Mouse (Mus musculus): ENCODE measurements around the gene Trpm6.
A peak's percentile ranks its signal among the peaks of the same experiment; 100 is the strongest.

Gene Trpm6

DNA sequence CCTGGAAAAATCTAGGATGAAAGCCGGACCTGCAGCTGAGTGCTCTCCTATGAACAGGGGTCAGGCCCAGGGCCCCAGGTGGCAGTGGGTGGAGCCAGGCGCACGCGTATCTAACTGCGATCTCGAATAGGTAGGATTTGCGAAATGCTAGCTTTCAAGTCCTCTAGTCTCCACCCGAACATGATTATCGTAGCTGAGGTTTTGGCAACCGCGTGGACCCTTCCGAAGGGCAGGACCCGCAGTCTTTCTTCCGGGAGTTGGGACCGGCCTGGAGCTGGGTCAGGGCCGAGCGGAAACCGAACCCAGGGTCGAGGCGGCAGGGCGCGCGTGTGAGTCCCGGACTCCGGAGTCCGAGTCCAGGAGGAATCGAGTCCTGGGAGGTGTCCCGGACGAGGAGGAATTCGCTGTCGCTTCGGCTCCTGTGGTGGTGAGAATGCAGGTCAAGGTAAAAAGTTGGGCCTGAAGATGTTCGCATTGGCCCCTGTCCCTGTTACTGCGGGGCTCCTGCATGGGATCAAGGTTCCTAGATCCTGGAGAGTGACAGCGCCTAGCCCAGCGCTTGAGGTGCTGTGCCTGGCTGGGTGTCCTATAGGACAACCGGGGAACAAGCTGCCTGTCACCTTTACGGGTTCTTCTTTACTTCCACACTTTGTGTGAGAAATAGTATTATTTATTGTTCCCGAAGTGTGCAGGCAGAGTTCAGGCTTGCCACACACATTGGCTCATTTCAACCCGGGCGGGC lies at the start of gene Trpm6:
Gene Trpm6 (plus strand): TSS at position 386 of the 742 bp plus-strand sequence.
- peak; percentile 43 for DNase-seq

- DNase-seq: no peak
Observed at GRCm38 (mm10) chr19:18708101-18708500, 41.7 kb upstream of the Trpm6 start.

DNA sequence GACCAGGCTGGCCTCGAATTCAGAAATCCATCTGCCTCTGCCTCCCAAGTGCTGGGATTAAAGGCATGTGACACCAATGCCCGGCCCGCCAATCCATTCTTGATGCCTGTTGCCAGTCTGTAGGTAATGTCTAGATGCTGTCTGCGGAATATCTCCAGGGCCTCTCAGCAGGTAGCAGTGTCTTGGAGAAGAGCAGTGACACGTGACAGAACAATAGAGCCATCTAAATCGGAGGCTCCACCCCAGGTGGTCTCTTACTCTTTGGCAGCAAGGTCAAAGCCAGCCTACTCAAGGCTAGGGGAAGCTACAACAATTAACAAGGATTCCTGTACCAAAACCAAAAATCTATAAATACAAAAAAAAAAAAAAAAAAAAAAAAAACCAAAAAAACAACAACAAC lies 38.9 kb upstream of the Trpm6 start:
- no peak for DNase-seq

DNA sequence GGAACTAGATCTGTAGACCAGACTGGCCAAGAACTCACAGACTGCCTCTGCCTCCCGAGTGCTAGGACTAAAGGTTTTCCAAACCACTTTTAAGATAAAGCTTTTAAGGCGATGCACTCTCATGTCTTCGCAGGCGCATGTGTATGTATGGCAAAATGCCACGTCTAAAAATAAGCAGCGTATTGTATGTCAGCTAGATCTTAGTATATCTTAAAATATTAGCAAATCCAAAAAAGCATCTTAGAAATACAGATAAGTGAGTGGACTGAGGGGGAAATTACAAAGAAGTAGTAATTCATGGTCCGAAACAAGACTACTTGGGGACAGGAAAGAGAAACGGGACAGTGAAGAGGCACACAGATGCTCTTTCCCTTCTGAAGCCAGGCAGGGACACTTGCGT lies 38.2 kb upstream of the Trpm6 start:
- no peak for DNase-seq

- DNase-seq: no peak
Observed at GRCm38 (mm10) chr19:18712153-18712865, 37.5 kb upstream of the Trpm6 start.

DNA sequence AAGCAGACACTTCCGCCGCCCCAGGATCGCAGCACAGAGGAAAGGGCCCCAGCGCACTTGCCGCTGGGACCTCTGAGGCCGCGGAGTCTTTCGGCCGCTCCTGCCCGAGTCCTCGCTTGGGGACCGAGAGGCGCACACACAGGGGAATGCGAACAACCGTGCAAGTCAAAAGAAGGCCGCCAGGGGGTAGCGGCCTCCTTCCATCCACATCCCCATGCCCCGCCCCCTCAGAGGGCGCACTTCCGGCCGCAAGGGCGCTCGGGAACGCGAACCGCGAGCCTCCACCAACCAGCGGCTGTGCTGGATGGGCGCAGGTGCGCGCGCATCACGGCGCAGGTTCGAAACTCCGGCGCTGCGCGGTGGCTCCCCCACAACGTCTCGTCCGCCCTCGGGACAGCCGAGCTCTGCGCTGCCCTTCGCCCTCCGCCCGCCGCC lies 36.9 kb upstream of the Trpm6 start, which contains the start of gene D030056L22Rik:
Gene D030056L22Rik (plus strand): TSS at position 328 of the 435 bp plus-strand sequence.
- DNase-seq: peak; percentile 97

DNA sequence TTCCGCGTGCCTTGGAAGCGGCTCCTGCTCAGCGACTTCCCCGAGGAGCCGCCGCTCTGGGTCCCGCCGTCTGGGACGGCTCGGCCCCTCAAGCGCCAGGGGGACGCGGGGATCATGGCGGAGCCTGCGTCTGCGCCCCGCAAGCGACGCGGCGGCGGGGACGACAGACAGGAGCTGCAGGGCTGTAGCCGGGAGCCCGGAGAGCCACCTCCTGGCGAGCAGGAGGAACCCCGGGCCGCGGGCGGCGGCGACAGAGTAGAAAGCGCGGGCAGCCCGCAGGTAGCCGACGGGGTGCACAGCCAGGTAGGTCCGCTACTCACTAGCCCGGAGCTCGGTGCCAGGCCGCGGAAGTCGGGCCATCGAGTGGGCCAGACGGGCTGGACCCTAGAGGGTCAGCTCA lies 36.4 kb upstream of the Trpm6 start:
- peak; percentile 51 for DNase-seq

GRCm38 (mm10) chr19:18716374-18716773 lies 33.4 kb upstream of the Trpm6 start:
- peak; percentile 47 for DNase-seq

DNA sequence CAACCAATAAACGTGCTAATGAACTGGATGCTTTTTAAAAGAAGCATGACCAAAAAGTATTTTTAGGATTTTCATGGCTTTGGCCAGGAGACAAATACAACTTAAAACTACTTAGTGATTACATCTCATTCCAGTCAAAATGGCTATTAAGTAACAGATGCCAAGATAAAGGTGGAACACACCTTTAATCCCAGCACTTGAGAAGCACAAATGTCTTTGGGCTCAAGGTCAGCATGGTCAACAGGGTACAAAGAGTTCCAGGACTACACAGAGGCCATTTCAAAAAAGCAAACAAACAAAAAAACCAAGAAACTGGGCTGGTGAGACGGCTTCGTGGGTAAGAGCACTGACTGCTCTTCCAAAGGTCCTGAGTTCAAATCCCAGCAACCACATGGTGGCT lies 29.4 kb upstream of the Trpm6 start:
- DNase-seq: peak; percentile 18

GRCm38 (mm10) chr19:18725186-18725585 lies 24.6 kb upstream of the Trpm6 start:
- DNase-seq: no peak

DNA sequence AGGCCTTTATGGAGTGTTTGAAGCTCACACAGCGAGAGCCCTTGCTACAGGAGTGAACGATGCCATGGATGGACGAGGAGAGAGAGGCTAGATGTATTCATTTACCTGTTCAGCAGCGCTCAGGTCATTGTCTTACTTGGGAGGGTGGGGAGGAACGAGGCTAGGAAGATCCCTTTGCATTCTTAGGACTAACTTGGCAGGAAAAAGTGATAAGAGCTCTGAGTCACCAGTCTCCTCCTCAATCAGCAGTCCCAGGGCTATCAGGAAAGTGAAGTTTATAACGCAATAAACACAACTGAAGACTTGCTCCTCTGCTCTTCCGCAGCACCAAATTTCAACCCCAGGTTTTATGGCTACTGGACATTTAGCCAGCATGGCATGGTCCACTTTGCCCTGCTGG lies 19.5 kb upstream of the Trpm6 start:
- no peak for DNase-seq

GRCm38 (mm10) chr19:18731077-18731476 lies 18.7 kb upstream of the Trpm6 start:
- no peak for DNase-seq

DNA sequence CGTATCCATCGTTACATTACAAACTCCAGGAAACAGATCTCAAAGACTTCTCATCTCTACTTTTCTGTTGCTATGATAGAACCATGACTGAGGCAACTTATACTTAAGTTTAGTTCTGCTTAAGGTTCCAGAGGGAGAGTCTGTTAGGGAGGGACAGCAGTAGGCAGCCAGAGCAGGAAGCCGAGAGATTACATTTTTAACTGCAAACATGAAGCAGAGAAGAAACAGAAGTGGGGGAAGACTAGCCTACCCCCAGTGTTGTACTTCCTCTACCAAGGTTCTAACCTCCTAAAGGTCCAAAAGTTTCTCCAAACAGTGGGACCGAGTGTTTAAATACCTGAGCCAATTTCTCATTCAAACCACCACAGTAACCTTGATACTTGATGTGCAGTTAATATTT lies 13.9 kb upstream of the Trpm6 start:
- no peak for DNase-seq

GRCm38 (mm10) chr19:18739146-18739545 lies 10.6 kb upstream of the Trpm6 start:
- DNase-seq: no peak

DNA sequence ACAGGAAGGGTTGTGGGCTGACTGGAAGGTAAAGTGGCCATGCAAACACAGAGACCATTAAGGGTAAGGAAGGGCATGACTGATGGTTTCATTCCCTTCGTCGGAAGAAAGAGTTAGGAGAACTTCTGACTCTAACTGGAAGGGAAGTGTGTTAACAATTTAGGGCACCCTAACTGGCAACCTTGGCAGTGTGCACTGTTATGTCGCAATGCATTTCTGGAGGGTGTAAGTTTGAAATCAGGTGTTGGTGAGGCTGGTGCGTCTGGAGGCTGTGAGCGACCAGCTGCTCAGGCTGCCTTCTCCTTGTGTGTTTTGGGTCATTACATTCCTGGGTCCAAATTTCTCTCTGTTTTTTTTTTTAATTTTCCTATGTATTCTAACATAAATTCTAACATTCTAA lies 5.8 kb upstream of the Trpm6 start:
- DNase-seq: no peak

GRCm38 (mm10) chr19:18746576-18747340 lies 3.0 kb upstream of the Trpm6 start:
- DNase-seq: no peak

- DNase-seq: no peak
Observed at GRCm38 (mm10) chr19:18747379-18747778, 2.4 kb upstream of the Trpm6 start.

DNA sequence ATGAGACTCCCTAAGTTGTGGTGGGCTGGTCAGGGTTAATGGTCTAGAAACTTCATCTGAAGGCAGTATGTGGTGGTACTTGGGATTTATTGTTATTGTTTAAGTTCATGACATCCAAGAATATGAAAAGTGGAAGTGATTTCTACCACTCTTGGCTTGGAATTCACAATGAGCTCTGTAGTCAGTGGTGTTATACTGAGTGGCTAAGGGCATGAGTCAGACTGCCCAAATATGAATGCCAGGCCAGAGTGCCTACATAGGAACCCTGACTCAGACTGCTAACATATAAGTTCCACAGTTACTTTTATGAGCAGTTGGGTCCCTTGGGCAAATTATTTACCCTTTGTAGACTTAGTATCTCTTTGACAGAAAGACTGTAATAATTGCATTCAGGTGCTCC lies 7.4 kb downstream of the Trpm6 start:
- DNase-seq: no peak

- no peak for DNase-seq
Observed at GRCm38 (mm10) chr19:18757706-18758105, 7.9 kb downstream of the Trpm6 start.

DNA sequence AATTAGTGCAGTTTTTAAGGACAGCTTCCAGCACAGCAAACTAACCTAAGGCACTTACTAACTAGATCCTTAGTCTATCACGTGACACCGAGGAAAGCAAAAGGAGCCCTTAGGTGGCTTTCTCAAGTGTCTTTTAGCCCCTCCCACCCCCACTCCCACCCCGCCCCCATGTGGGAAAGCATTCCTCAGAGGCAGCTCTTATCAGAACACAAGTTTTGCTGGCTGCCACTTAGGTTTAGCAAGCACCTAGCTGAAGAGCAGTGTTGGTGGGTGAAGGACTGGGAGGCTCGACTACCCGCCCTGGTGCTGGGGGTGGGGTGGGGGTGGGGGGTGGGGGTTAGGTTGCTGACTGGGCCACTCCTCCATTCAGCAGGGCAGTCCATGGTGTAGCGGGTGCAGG lies 8.5 kb downstream of the Trpm6 start:
- DNase-seq: no peak

GRCm38 (mm10) chr19:18758916-18759315 lies 9.1 kb downstream of the Trpm6 start:
- peak; percentile 12 for DNase-seq

DNA sequence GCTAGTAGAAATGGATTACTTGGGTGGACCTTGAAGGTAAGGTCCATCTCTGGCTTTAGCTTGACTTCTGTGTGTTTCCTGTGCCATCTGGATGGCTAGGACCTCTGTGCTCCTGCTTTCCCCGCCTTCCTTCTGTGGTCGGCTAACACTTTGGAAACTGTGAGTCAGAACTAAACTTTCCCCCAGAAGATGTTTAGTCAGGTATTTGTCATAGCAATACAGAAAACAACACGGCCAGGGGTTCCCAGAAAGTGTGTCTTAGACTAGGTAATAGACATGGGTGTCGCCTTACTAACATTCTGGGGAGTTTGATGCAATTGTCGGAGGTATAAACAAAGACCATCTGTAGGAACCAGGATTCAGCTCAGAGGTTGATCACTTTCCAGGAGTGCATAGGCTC lies 16.6 kb downstream of the Trpm6 start:
- DNase-seq: no peak

DNA sequence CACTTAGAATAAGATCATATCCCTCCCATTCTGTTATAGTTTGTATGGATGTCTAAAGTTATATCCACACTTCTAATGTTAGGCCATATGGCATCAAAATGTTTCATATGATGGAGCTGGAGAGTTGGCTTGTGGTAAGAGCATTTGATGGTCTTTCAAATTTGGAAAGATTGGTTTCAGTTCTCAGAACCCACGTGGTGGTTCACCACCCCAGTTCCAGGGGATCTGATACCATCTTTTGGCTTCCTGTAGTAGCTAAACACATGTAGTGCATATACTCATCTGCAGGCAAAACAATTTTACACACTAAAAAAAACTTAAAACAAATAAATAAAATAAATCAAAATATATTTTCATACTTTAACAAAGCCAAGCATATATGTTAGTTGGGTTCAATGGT lies 21.3 kb downstream of the Trpm6 start:
- no peak for DNase-seq

DNA sequence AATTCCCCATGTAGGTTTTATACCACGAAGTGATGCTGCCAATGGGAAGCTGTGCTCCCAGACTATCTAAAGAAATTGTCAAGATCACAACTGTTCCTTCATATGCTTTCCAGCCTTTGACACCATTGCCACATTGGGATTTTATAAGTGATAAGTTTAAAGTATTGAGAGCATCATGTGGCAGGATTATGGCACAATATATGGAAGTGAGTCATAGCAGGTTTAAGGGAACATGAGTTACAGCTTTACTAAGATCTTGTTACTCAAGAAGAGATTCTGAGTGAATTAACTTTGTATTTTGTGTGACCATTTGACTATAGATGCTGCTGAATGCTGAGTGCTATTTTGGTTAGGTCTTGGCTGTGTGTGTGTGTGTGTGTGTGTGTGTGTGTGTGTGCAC lies 21.8 kb downstream of the Trpm6 start:
- DNase-seq: no peak
